Mouse (Mus musculus) bone marrow, adult 2 months (tissue): ENCODE results near the gene Ptprn2. TPM values are rescaled to one million over a fixed set of nuclear protein-coding genes. Genes with fewer than 3 reads are reported as not detected.

Experiments used
- H3K27ac ChIP-seq: fragments of 200-500 bp; 2 replicates; pipeline ENCODE4 v1.5.1; 2012; ENCODE audit warnings: low read depth, mild to moderate bottlenecking, control low read depth, inconsistent platforms, low read length; ENCODE audit not compliant: control insufficient read depth, poor library complexity, insufficient read depth
- H3K4me1 ChIP-seq: fragments of 200-500 bp; 2 replicates; pipeline ENCODE4 v1.6.1; 2011; ENCODE audit warnings: low read length; ENCODE audit not compliant: control insufficient read depth, insufficient read depth
- H3K4me3 ChIP-seq: fragments of 200-500 bp; replicated peaks from 2 replicates; pipeline ENCODE3; 2011; ENCODE audit warnings: mild to moderate bottlenecking, low read depth, low read length, control low read depth; ENCODE audit not compliant: control insufficient read depth
- CTCF ChIP-seq: fragments of 200-500 bp; IDR thresholded peaks from 2 replicates; pipeline ENCODE4 v1.5.1; 2011; ENCODE audit warnings: low read length, control low read depth; ENCODE audit not compliant: control insufficient read depth, insufficient read depth
- POLR2A ChIP-seq: fragments of 200-500 bp; IDR thresholded peaks from 2 replicates; pipeline ENCODE4 v1.6.1; 2011; ENCODE audit warnings: low read depth, mild to moderate bottlenecking, control low read depth, low read length, borderline replicate concordance; ENCODE audit not compliant: control insufficient read depth
- WGBS: fragments of 180-500 bp; shearing (Covaris S2); methylation state at CpG from one replicate; pipeline ENCODE4 v1.1.7; 2018; 5-methylcytosine and 5-hydroxymethylcytosine counted together
- polyA plus RNA-seq: library from polyadenylated mRNA; stranded (reverse); fragments of >200 nt; gene quantifications from 2 replicates; pipeline ENCODE4 v1.2.4, GENCODE M21; 2011; ENCODE audit warnings: low replicate concordance; ENCODE audit not compliant: missing spikeins, insufficient read depth, insufficient read length

Gene Ptprn2
- 0.35 TPM in 1 of 2 replicates, not detected in the other for polyA plus RNA-seq

DNA sequence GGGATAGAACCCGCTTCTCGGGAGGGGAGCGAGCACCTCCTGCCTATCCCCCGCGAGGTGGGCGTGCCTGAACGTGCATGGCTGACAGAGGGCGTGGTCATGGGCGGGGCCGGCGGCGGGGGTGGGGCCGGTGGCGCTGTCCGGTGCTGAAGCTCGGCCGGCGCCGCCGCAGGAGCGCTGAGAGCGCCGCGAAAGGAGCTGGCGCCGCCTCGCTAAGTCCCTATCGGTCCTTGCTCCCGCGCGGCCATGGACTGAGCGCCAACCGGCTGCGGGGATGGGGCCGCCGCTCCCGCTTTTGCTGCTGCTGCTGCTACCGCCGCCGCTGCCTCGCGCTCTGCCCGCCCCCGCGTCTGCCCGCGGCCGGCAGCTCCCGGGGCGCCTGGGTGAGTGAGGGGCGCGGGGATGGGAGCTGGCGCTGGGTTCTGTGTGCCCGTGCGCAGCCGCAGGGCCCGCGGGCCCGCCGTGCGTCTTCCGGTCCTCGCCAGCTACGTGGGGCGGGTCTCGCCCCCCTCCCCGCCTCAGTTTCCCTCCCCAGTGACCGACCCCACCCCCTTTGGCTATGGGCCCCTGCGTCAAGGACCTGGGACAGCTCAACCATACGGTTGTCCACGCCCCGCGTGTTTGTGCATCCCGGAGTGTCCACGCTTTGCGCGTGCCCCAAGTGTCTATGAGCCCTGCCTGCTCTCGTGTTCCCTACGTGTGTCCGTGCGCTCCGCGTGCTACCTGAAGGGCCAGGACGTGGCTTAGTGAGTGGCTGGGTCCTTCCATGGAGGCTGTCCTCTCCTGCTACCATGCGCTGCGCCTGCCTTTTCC lies at the start of gene Ptprn2:
TSS of gene Ptprn2 (plus strand) at position 130 of the 813 bp plus-strand sequence.
- under 1% methylated on average over 85 of the region's 86 CpGs for WGBS
- Histone ChIP-seq H3K27ac (no peak within 1 kb of the TSS), H3K4me3 (no peak within 1 kb of the TSS), H3K4me1 (peaks cover 2% of the 10 kb centered on the region)
- TF ChIP-seq POLR2A (no peak), CTCF (no peak)

GRCm38 (mm10) chr12:116436125-116436524 lies 49.4 kb upstream of the Ptprn2 start:
- TF ChIP-seq CTCF: no peak
- TF ChIP-seq POLR2A: no peak
- Histone ChIP-seq H3K27ac (no peak overlapping the region), H3K4me1 (no peaks in the 10 kb centered on the region), H3K4me3 (no peak overlapping the region)
- 34% methylated on average over 3 of the region's 3 CpGs for WGBS

- H3K4me1 ChIP-seq: no peaks in the 10 kb centered on the region
- no peak overlapping the region for H3K4me3 ChIP-seq
- TF ChIP-seq CTCF: no peak
- TF ChIP-seq POLR2A: no peak
- H3K27ac ChIP-seq: no peak overlapping the region
- WGBS: 91% methylated on average over 5 of the region's 5 CpGs
Observed at GRCm38 (mm10) chr12:116438591-116438990, 46.9 kb upstream of the Ptprn2 start.

- TF ChIP-seq CTCF (no peak), POLR2A (no peak)
- H3K4me1 ChIP-seq: no peaks in the 10 kb centered on the region
- H3K4me3 ChIP-seq: no peak overlapping the region
Observed at GRCm38 (mm10) chr12:116442184-116442583, 43.3 kb upstream of the Ptprn2 start.

DNA sequence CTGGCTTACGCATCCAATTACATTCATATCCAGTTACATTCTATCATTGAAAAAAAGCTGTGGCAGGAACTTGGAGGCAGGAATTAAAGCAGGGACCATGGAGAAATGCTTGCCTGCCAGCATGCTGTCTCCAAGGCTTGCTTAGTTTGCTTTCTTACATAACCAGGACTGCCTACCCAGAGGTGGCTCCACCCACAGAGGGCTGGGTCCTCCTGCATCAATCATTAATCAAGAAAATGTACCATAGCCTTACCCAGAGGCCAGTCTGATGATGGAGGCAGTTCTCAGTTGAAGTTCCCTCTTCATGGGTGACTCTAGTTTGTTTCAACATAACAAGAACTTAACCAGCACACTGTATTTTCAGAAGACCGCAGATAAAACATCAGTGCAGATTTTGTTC lies 36.0 kb upstream of the Ptprn2 start:
- TF ChIP-seq CTCF: no peak
- TF ChIP-seq POLR2A: no peak
- Histone ChIP-seq H3K4me1 (no peaks in the 10 kb centered on the region), H3K27ac (no peak overlapping the region), H3K4me3 (no peak overlapping the region)
- 97% methylated on average over 2 of the region's 2 CpGs for WGBS

More at GRCm38 (mm10) chr12:116442184-116442583, 43.3 kb upstream of the Ptprn2 start:
- 70% methylated on average over 3 of the region's 3 CpGs for WGBS
- no peak overlapping the region for H3K27ac ChIP-seq

DNA sequence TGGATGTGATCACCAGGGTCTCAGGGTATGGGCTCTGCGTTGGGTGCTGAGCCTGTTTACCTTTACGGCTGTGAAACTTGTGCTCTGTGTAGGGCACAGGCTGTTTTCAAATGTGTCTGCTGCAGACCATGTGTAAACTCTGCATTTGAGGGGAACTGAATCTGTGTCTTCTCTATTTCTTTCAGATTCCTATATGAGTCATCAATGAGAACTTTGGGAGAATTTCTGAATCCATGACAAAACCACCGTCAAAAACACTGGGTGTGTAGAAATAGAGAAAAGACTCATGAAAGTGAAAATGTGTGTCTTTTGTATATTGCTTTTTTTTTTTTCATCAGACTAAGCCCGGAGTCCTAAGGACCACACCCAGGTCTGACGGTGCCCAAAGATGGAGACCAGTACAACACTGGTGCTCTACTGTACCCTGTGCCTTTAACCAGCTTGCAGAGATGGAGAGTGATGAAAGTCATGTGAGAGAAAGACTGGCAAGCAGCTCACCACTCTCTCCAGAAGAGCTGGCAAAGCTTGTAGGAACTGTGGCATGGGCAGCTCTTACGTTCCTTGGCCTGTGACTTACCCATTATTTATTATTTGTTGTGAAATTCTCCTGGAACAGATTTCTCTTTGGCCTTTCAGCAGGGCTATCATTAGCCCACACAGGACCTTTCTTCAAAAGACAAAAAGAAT lies 25.0 kb upstream of the Ptprn2 start:
- TF ChIP-seq POLR2A: no peak
- Histone ChIP-seq H3K4me1 (no peaks in the 10 kb centered on the region), H3K4me3 (no peak overlapping the region), H3K27ac (no peak overlapping the region)
- WGBS: 88% methylated on average over 6 of the region's 6 CpGs

DNA sequence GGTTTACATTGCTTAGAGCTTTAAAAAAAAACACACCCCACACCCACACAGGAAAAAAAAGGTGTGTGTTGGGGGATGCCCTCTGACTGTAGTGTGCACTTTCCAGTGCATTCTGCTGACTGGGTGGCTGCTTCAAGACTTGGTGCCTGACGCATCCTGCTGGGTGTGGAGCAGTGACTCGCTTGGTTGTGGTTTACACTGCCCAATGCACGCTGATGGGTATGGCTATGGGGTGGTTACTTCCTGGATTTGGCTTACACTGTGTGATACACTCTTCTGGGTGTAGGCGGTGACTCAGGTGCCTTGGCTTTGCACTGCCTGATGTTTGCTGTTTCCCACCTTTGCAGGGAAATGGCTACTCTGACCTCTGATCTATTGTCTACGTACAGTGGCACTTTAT lies 18.5 kb upstream of the Ptprn2 start:
- 53% methylated on average over 5 of the region's 5 CpGs for WGBS
- TF ChIP-seq POLR2A: no peak
- TF ChIP-seq CTCF: no peak
- Histone ChIP-seq H3K4me1 (no peaks in the 10 kb centered on the region; the same call in 1 of the 2 replicates), H3K27ac (no peak overlapping the region), H3K4me3 (no peak overlapping the region)

DNA sequence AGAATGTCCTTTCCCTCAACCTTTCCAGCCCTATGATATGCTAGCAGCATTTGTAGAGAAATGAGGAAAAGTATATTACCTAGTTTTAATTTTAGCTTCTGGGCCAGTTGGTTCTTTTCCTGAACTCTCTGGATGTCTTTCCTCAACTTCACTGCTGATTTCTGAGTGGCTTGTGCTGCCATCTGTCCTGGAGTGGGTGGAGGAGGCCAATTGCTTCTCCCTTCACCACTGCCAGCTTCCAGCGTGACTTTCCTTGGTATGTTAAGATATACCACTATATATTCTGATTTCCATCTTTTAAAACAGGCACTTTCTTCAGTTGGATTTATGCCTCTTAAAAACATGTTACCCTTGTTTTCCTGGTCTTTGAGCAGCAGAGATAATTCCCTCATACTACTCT lies 17.2 kb upstream of the Ptprn2 start:
- TF ChIP-seq CTCF: no peak
- TF ChIP-seq POLR2A: no peak
- Histone ChIP-seq H3K4me3 (no peak overlapping the region), H3K27ac (no peak overlapping the region), H3K4me1 (no peaks in the 10 kb centered on the region; the same call in 1 of the 2 replicates)
- 83% methylated on average over 1 of the region's 1 CpGs for WGBS
